Mouse (Mus musculus): Measurements from ENCODE around the gene Gpatch1. TPM values are rescaled to one million over a fixed set of nuclear protein-coding genes. Genes with fewer than 3 reads are reported as not detected.

Gpatch1 gene
- polyA plus RNA-seq, 1 experiment from 2014 or later: 19.6 TPM

Other genes with a start within 250 kb of the Gpatch1 start
- gene Cebpa, start 199.1 kb downstream of the Gpatch1 start, polyA plus RNA-seq (2015; fragmentation: Nextera tagmentation; extraction: Ambion mirVana): 1.1 and 1.4 TPM in 2 replicates
- 2.2 and 2.4 TPM in 2 replicates for gene Slc7a10, start 132.1 kb downstream of the Gpatch1 start, polyA plus RNA-seq (2015; fragmentation: Nextera tagmentation; extraction: Ambion mirVana)
- gene Lrp3, start 102.9 kb downstream of the Gpatch1 start, polyA plus RNA-seq (2015; fragmentation: Nextera tagmentation; extraction: Ambion mirVana): 6.6 TPM in 2 replicates
- gene Rhpn2, start 15.7 kb upstream of the Gpatch1 start, polyA plus RNA-seq (2015; fragmentation: Nextera tagmentation; extraction: Ambion mirVana): 16.3 TPM in 2 replicates
- gene Faap24, start 78.4 kb upstream of the Gpatch1 start, polyA plus RNA-seq (2015; fragmentation: Nextera tagmentation; extraction: Ambion mirVana): 16.9 and 17.8 TPM in 2 replicates
- 63.7 and 73.2 TPM in 2 replicates for gene Cep89, start 78.6 kb upstream of the Gpatch1 start, polyA plus RNA-seq (2015; fragmentation: Nextera tagmentation; extraction: Ambion mirVana)
- 11.2 and 13.3 TPM in 2 replicates for gene Slc7a9, start 130.4 kb upstream of the Gpatch1 start, polyA plus RNA-seq (2015; fragmentation: Nextera tagmentation; extraction: Ambion mirVana)
- 0.14 and 0.24 TPM in 2 replicates for gene Tdrd12, start 219.3 kb upstream of the Gpatch1 start, polyA plus RNA-seq (2015; fragmentation: Nextera tagmentation; extraction: Ambion mirVana)
- gene Nudt19, start 237.9 kb upstream of the Gpatch1 start, polyA plus RNA-seq (2015; fragmentation: Nextera tagmentation; extraction: Ambion mirVana): 76.6 and 88.9 TPM in 2 replicates